Mouse (Mus musculus): ENCODE data around the gene Abcc6. TPM values are rescaled to one million over a fixed set of nuclear protein-coding genes. Genes with fewer than 3 reads are reported as not detected.

Gene Abcc6
- total RNA-seq, 1 experiment from 2014 or later, result not detected

- ATAC-seq (replicated peaks in 1 of 2; ENCODE audit: insufficient read depth in 1 of 2, low FRiP score in 2 of 2, low TSS enrichment in 1 of 2, low read depth in 1 of 2, poor library complexity in 2 of 2, severe bottlenecking in 2 of 2), result no peak
Measured at GRCm38 (mm10) chr7:45920583-45921241, 109.4 kb downstream of the Abcc6 start.

- no peak for ATAC-seq (replicated peaks in 1 of 2; ENCODE audit: insufficient read depth in 1 of 2, low FRiP score in 2 of 2, low TSS enrichment in 1 of 2, low read depth in 1 of 2, poor library complexity in 2 of 2, severe bottlenecking in 2 of 2)
Measured at GRCm38 (mm10) chr7:45919761-45920160, 110.3 kb downstream of the Abcc6 start.

DNA sequence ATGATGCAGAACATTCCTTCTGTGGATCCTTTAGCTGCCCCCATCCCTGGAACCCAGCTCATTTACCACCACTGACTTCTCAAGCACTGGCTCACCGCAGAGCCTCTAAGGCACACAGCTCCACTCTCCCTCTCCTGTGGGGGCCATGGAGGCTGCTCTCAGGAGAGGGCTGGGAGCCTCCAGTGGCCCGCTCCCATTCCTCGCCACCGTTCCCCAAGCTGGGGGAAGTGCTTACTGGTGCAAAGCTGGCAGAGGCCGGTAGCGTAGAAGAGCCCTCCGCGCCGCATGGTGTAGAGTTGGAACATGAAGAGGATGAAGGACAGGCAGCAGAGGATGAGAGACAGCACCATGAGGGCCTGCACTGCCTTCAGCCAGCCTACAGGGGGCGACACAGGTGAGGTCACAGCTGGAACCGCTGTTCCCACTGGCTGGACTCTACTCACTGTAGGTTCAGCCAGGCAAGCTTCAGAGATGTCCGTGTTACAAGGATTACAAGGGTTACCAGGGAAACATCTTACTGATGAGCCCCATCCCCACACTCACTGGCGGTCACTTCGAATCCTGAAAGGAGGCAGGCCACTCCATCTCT, 110.9 kb downstream of the Abcc6 start:
- no peak for ATAC-seq (replicated peaks in 1 of 2; ENCODE audit: insufficient read depth in 1 of 2, low FRiP score in 2 of 2, low TSS enrichment in 1 of 2, low read depth in 1 of 2, poor library complexity in 2 of 2, severe bottlenecking in 2 of 2)

DNA sequence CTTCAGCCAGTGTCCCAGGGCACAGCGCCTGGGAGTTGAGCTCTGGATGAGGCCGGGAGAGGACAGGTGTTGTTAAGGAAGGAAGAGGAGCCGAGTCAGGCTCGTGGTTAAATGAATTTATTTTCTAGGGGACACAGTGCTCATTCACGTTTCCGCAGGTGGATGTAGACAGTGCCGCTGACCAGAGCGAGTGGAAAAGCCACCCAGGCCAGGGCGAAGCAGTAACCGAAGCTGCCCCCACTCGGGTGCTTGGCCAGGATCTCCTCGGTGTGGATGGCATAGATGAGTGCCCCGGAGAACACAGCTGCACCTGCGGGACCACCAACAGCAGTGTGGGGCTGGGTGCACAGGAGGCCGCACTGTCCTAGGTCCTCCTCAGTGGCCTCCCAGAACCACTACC, 112.2 kb downstream of the Abcc6 start:
- ATAC-seq (replicated peaks in 1 of 2; ENCODE audit: insufficient read depth in 1 of 2, low FRiP score in 2 of 2, low TSS enrichment in 1 of 2, low read depth in 1 of 2, poor library complexity in 2 of 2, severe bottlenecking in 2 of 2), result no peak

Other genes with a start within 250 kb of the Abcc6 start
- 0.10 TPM in 1 of 2 replicates, not detected in the other for gene Lmtk3, start 246.6 kb downstream of the Abcc6 start, total RNA-seq (2017)
- gene Sult2b1, start 245.6 kb downstream of the Abcc6 start, total RNA-seq (2017), result 4.1 TPM in 1 of 2 replicates, not detected in the other
- gene Cyth2, start 215.7 kb downstream of the Abcc6 start, total RNA-seq (2017), result 46.6 and 82.7 TPM in 2 replicates
- 0.63 TPM in 1 of 2 replicates, not detected in the other for gene Kcnj14, start 205.5 kb downstream of the Abcc6 start, total RNA-seq (2017)
- gene Grwd1, start 199.4 kb downstream of the Abcc6 start, total RNA-seq (2017), result 17.1 and 19.3 TPM in 2 replicates
- 56.0 and 63.8 TPM in 2 replicates for gene Kdelr1, start 157.5 kb downstream of the Abcc6 start, total RNA-seq (2017)
- 0.10 and 0.31 TPM in 2 replicates for gene Grin2d, start 151.9 kb downstream of the Abcc6 start, total RNA-seq (2017)
- not detected in 2 replicates for gene Syngr4, start 133.6 kb downstream of the Abcc6 start, total RNA-seq (2017)
- 16.2 and 19.6 TPM in 2 replicates for gene Tmem143, start 133.4 kb downstream of the Abcc6 start, total RNA-seq (2017)
- 193 and 200 TPM in 2 replicates for gene Emp3, start 108.9 kb downstream of the Abcc6 start, total RNA-seq (2017)
- gene Ccdc114, start 106.2 kb downstream of the Abcc6 start, total RNA-seq (2017), result 3.2 and 6.8 TPM in 2 replicates
- gene Nomo1, start 3.4 kb upstream of the Abcc6 start, total RNA-seq (2017), result 36.7 and 48.5 TPM in 2 replicates
- not detected in 2 replicates for gene Kcnj11, start 70.5 kb upstream of the Abcc6 start, total RNA-seq (2017)
- not detected in 2 replicates for gene Abcc8, start 149.7 kb upstream of the Abcc6 start, total RNA-seq (2017)
- not detected in 2 replicates for gene Ush1c, start 208.2 kb upstream of the Abcc6 start, total RNA-seq (2017)
- not detected in 2 replicates for gene Otog, start 210.7 kb upstream of the Abcc6 start, total RNA-seq (2017)